Mouse (Mus musculus) Patski (cell line): ENCODE measurements around the gene Gna11. TPM values are rescaled to one million over a fixed set of nuclear protein-coding genes. Genes with fewer than 3 reads are reported as not detected.

Experiments
- ATAC-seq: fragments of 100-300 bp; one replicate; pipeline ENCODE4 v1.8.0; 2021
- CTCF ChIA-PET: fragments of 350-600 bp; sonication (Branson Sonifier 250); formaldehyde crosslinking; loops from one replicate; lab custom pipeline; 2022; ENCODE audit warnings: inconsistent platforms; lab: Charles Lee
- POLR2A ChIA-PET: fragments of 350-600 bp; sonication (Branson Sonifier 250); formaldehyde crosslinking; loops from one replicate; lab custom pipeline; 2022; ENCODE audit warnings: antibody characterized with exemption, inconsistent platforms; lab: Charles Lee
- DNase-seq: peaks from one replicate; pipeline ENCODE4 v3.0.0-alpha.2; 2011; ENCODE audit warnings: low read depth, low spot score
- H3K27me3 ChIP-seq: fragments of 371-371 bp; one replicate; pipeline ENCODE4 v1.5.1; 2021
- CTCF ChIP-seq: fragments of 100-300 bp; IDR thresholded peaks from one replicate; pipeline ENCODE4 v1.5.1; 2021
- in situ Hi-C: fragments of 300-500 bp; cut with MboI; formaldehyde crosslinking; loops from 3 replicates; pipeline ENCODE4 v1.11.1; 2018; ENCODE audit warnings: low pct_unique_long_range_greater_than_20kb, mixed read lengths
- polyA plus RNA-seq: library from polyadenylated mRNA; unstranded; gene quantifications from one replicate; pipeline ENCODE4 v1.2.3, GENCODE M21; 2021

Gene Gna11
- polyA plus RNA-seq, 1 experiment from 2014 or later: 76.2 TPM

GRCm38 (mm10) chr10:81565257-81566228 is 20.6 kb upstream of the Gna11 start:
- ChIA-PET POLR2A (interaction anchor here (2.5 kb wide), 1 partner anchor 40 kb away, joined by 7 read pairs; no protein-coding TSS in a partner anchor), CTCF (interaction anchor here (0.9 to 5.7 kb wide), 4 partner anchors 9 to 46 kb away, joined by 3 to 48 read pairs (median 3); partner anchors contain the start of gene Tle2)
- no peak for DNase-seq
- in situ Hi-C loops: no loop called here
- no peaks in the 10 kb centered on the region for H3K27me3 ChIP-seq
- ATAC-seq: no peak
- TF ChIP-seq CTCF: no peak

GRCm38 (mm10) chr10:81564734-81565133 is 19.7 kb upstream of the Gna11 start:
- DNase-seq (no peak), ATAC-seq (no peak)
- ChIA-PET CTCF (interaction anchor here (0.9 to 5.7 kb wide), 5 partner anchors 10 to 46 kb away, joined by 3 to 48 read pairs (median 3); partner anchors contain the start of gene Tle2), POLR2A (interaction anchor here (1.6 to 2.5 kb wide), 2 partner anchors 8 to 40 kb away, joined by 4 to 7 read pairs; no protein-coding TSS in a partner anchor)
- no peak for TF ChIP-seq CTCF
- in situ Hi-C loops: no loop called here
- no peaks in the 10 kb centered on the region for H3K27me3 ChIP-seq

- ChIA-PET CTCF (interaction anchor here (0.9 to 5.7 kb wide), 4 partner anchors 14 to 45 kb away, joined by 3 to 48 read pairs (median 4); partner anchors contain the start of gene BC025920), POLR2A (interaction anchor here (0.6 to 2.5 kb wide), 5 partner anchors 9 to 68 kb away, joined by 3 to 7 read pairs (median 4); partner anchors contain the start of gene Ncln)
- in situ Hi-C loops: no loop called here
- peak; percentile 34 for ATAC-seq
- H3K27me3 ChIP-seq: no peaks in the 10 kb centered on the region
- no peak for DNase-seq
- no peak for TF ChIP-seq CTCF
These were observed 19.2 kb upstream of the Gna11 start for GRCm38 (mm10) chr10:81564216-81564615.

GRCm38 (mm10) chr10:81563481-81563880 is 18.5 kb upstream of the Gna11 start:
- DNase-seq: peak; percentile 27
- peak; percentile 48 for ATAC-seq
- TF ChIP-seq CTCF: no peak
- in situ Hi-C loops: no loop called here
- ChIA-PET CTCF (interaction anchor here (1.1 to 5.7 kb wide), 4 partner anchors 10 to 42 kb away, joined by 3 to 48 read pairs (median 5); partner anchors contain the start of genes BC025920 and Tle2), POLR2A (interaction anchor here (0.6 to 1.6 kb wide), 4 partner anchors 9 to 68 kb away, joined by 3 to 4 read pairs (median 3); partner anchors contain the start of gene Ncln)
- H3K27me3 ChIP-seq: no peaks in the 10 kb centered on the region

GRCm38 (mm10) chr10:81562411-81562810 is 17.4 kb upstream of the Gna11 start:
- DNase-seq (no peak), ATAC-seq (no peak)
- no peak for TF ChIP-seq CTCF
- in situ Hi-C loops: no loop called here
- ChIA-PET POLR2A (interaction anchor here (0.7 to 3.6 kb wide), 5 partner anchors 9 to 40 kb away, joined by 3 to 24 read pairs (median 8); no protein-coding TSS in a partner anchor), CTCF (interaction anchor here (0.9 to 5.7 kb wide), 4 partner anchors 9 to 42 kb away, joined by 3 to 48 read pairs (median 6); partner anchors contain the start of gene Tle2)
- H3K27me3 ChIP-seq: no peaks in the 10 kb centered on the region

- no peak for TF ChIP-seq CTCF
- ATAC-seq: peak; percentile 18
- POLR2A ChIA-PET: interaction anchor here (0.6 to 3.6 kb wide), 4 partner anchors 9 to 794 kb away, joined by 3 to 24 read pairs (median 8); no protein-coding TSS in a partner anchor
- no peaks in the 10 kb centered on the region for H3K27me3 ChIP-seq
- DNase-seq: no peak
- CTCF ChIA-PET: interaction anchor here (1.2 to 5.7 kb wide), 3 partner anchors 10 kb away, joined by 3 to 48 read pairs (median 8); no protein-coding TSS in a partner anchor
- in situ Hi-C loops: no loop called here
These were observed 15.9 kb upstream of the Gna11 start for GRCm38 (mm10) chr10:81560719-81561459.

- TF ChIP-seq CTCF: no peak
- ATAC-seq (no peak), DNase-seq (no peak)
- in situ Hi-C loops: loop anchor here (10.0 kb wide), 1 partner anchor 45 kb away; the partner anchor contains the start of genes BC025920 and Tle6
- no peaks in the 10 kb centered on the region for H3K27me3 ChIP-seq
- POLR2A ChIA-PET: interaction anchor here (0.6 to 3.6 kb wide), 6 partner anchors 8 to 793 kb away, joined by 3 to 24 read pairs (median 3); no protein-coding TSS in a partner anchor
- CTCF ChIA-PET: interaction anchor here (1.2 to 1.5 kb wide), 2 partner anchors 9 to 11 kb away, joined by 3 to 7 read pairs; no protein-coding TSS in a partner anchor
These were observed 14.9 kb upstream of the Gna11 start for GRCm38 (mm10) chr10:81559627-81560539.

- no peak for DNase-seq
- TF ChIP-seq CTCF: no peak
- no peak for ATAC-seq
- in situ Hi-C loops: loop anchor here (10.0 kb wide), 1 partner anchor 46 kb away; the partner anchor contains the start of genes BC025920 and Tle6
- POLR2A ChIA-PET: interaction anchor here (0.9 to 3.6 kb wide), 2 partner anchors 12 to 46 kb away, joined by 3 to 24 read pairs; no protein-coding TSS in a partner anchor
- no peaks in the 10 kb centered on the region for H3K27me3 ChIP-seq
- CTCF ChIA-PET: interaction anchor here (1.5 kb wide), 1 partner anchor 9 kb away, joined by 7 read pairs; no protein-coding TSS in a partner anchor
These were observed 14.2 kb upstream of the Gna11 start, which contains the start of gene Aes for GRCm38 (mm10) chr10:81559163-81559626. Aes (plus strand) TSS chr10:81559488.
